Mouse (Mus musculus) lung, adult 2 months (tissue): ENCODE measurements around the gene Lrrc9. TPM values are rescaled to one million over a fixed set of nuclear protein-coding genes. Genes with fewer than 3 reads are reported as not detected.

ENCODE experiments used
- DNase-seq: peaks from one replicate; pipeline ENCODE4 v3.0.0; 2022
- H3K4me1 ChIP-seq: fragments of 200-500 bp; 2 replicates; pipeline ENCODE4 v1.6.1; 2011; ENCODE audit warnings: low read length; ENCODE audit not compliant: control insufficient read depth, insufficient read depth
- H3K4me3 ChIP-seq: fragments of 200-500 bp; replicated peaks from 2 replicates; pipeline ENCODE3; 2011; ENCODE audit warnings: low read depth, mild to moderate bottlenecking, control low read depth, low read length; ENCODE audit errors: extremely low read depth
- CTCF ChIP-seq: fragments of 200-500 bp; IDR thresholded peaks from 2 replicates; pipeline ENCODE4 v1.5.1; 2011; ENCODE audit warnings: mild to moderate bottlenecking, low read length, control low read depth; ENCODE audit not compliant: insufficient read depth
- POLR2A ChIP-seq: fragments of 200-500 bp; IDR thresholded peaks from 2 replicates; pipeline ENCODE4 v1.6.1; 2011; ENCODE audit warnings: low read depth, mild to moderate bottlenecking, control low read depth, low read length, borderline replicate concordance; ENCODE audit errors: extremely low read depth
- WGBS: fragments of 180-500 bp; shearing (Covaris S2); methylation state at CpG from one replicate; pipeline ENCODE4 v1.1.7; 2018; 5-methylcytosine and 5-hydroxymethylcytosine counted together
- polyA plus RNA-seq: library from polyadenylated mRNA; depleted of rRNA; stranded (reverse); fragments of >200 nt; gene quantifications from 2 replicates; pipeline ENCODE4 v1.2.3, GENCODE M21; 2012

The Lrrc9 gene
- polyA plus RNA-seq, 1 experiment = 0.22 TPM

DNA sequence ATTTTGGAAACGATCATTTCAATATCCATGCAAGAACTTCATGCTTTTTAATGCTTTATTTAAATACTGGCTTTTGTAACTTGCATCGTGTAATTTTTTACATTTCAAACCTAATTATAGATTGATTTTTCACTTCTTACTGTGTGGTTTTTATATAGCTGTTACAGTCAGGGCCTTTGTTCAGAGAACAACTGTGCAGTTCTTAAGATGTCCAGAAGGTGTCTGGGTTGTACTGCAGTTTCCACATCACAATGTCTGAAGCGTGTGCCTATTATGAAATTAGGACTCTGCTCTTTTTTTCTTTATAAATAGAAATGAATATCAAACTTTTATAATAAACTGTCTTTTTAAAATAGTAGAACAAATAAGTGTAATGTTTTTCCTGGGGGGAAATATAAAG lies 73.8 kb downstream of the Lrrc9 start:
- WGBS = 51% methylated on average over 3 of the region's 3 CpGs
- Histone ChIP-seq H3K4me3 (no peak overlapping the region), H3K4me1 (no peaks in the 10 kb centered on the region)
- DNase-seq = no peak
- TF ChIP-seq CTCF (no peak), POLR2A (no peak)

DNA sequence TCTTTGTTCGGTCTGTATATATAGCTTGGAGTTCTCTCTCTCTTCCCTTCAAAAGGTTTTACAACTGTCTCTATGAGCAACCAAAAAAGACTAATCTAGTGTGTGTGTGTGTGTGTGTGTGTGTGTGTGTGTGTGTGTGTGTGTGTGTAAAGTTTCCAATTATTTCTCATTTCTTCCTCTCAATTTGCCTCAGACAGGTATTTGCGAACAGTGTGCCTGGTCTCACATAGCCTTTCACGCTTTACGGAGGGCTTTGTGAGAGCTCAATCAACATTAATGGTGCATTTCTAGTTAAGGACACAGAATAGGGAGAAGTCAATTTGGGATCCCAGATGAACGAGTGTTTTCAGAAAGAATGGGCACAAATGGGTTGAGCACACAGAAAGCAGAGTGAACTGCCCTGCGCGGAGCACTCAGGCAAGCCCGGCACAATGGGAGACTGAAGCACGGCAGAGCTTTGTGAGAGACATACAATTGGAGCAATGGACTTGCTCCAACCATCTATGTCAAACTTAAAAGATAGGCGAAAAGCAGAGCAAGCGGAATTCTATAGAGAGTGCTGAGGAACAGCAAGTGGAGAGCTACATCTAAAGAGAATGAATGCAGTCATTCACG lies 76.6 kb downstream of the Lrrc9 start:
- 85% methylated on average over 12 of the region's 12 CpGs for WGBS
- DNase-seq = no peak
- H3K4me3 ChIP-seq = no peak overlapping the region
- no peaks in the 10 kb centered on the region for H3K4me1 ChIP-seq
- TF ChIP-seq POLR2A (no peak), CTCF (no peak)

DNA sequence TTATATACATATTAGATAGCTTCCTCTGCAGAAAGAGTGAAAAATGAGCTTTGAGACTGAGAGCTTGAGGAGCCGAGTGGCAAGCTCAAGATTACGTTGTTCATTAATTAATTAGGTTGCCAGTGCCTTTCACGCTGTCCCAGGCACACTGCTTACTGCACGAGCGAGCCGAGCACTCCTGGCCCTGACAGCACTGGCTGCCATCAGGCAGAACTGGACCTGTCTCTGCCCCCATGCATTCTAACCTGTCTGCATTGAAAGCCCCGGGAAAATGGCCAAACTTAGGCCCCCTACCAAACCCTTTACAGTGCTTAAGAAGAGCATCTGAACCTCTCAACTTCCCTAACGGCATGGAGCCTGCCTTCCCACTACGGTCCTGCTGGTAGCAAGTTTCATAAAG lies 77.7 kb downstream of the Lrrc9 start:
- DNase-seq = no peak
- no peaks in the 10 kb centered on the region for H3K4me1 ChIP-seq
- H3K4me3 ChIP-seq = no peak overlapping the region
- TF ChIP-seq POLR2A (no peak), CTCF (no peak)
- WGBS = 71% methylated on average over 9 of the region's 9 CpGs

DNA sequence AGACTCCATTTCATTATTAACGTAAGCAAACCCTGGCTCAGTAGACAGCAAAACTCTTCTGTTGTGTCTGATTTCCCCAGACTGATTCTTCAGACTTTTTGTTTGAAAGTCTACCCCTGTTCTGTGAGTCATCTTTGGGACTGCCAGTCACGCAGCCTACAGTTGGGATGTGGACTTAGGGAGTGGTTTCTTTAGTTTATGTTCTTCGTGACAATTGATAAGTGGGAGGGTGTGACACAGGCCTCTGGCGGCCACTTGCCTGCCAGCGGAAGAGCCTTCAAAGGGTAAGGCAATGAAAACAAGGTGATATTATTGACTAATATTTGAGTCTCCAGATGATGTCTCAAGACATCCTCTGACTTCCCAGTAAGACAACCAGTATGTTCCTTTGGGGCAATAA lies 78.2 kb downstream of the Lrrc9 start:
- 59% methylated on average over 5 of the region's 5 CpGs for WGBS
- H3K4me1 ChIP-seq = no peaks in the 10 kb centered on the region
- DNase-seq = no peak
- H3K4me3 ChIP-seq = no peak overlapping the region
- no peak for TF ChIP-seq CTCF
- no peak for TF ChIP-seq POLR2A

DNA sequence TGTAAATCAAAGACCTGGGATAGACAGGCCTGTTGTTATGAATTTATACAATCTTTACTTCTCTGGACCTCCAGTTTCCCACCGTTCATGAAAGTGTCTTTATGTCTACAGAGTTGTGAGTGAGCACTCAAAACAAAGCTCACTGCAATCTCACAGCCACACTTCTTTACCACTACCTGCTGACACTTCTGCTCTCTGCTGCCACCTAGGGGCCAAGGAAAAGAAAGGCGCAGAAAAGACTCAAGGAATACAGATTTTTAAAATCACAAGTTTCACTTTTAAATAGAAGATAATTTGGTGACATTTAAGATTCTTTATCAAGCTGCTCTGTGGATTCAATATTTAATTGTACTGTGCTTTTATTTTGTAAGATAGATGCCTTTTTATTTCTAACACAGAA lies 79.0 kb downstream of the Lrrc9 start:
- DNase-seq = peak; percentile 61
- TF ChIP-seq CTCF (peak; percentile 65), POLR2A (no peak)
- WGBS = 2% methylated on average over 2 of the region's 2 CpGs
- Histone ChIP-seq H3K4me1 (no peaks in the 10 kb centered on the region), H3K4me3 (no peak overlapping the region)

DNA sequence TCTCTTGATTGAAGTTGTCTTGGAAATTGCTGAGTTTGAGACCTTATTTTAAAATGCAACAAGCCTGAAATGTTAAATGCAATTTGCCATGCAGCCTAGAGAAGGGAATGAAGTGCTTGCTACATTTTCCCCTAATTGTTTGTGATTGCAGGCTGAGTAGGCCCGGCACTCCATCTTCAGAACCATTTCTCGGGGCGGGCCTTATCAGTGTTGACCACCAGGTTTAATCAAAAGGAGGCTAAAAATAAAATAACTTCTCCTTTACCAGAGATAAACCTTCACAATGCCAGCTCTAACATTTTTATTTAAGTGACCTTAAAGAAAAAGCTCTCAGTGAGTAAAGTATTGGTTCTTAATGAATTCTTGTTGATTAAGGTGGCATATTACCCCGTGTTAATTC lies 83.9 kb downstream of the Lrrc9 start:
- Histone ChIP-seq H3K4me3 (no peak overlapping the region), H3K4me1 (no peaks in the 10 kb centered on the region)
- no peak for DNase-seq
- no peak for TF ChIP-seq POLR2A
- WGBS = 53% methylated on average over 4 of the region's 4 CpGs

DNA sequence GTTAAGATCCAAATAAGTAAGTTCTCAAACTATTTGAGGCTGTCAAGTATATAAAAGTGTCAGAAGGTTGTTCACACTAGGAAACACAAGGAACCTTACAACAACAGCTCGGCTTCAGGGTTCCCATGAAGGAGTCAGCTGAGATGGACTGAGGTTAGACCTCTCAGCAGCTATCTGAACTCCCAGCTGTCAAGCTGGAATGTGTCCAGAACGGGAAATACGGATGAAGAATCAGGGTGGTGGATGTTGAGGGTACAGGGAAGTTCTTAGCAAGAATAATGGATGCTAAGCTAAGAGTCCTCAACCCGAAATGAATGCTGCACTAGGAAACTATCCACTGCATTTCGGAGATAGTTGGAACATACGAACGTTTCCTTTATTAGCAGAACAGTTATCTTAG lies 90.6 kb downstream of the Lrrc9 start:
- H3K4me1 ChIP-seq = 0 out of 2 replicates have a peak, but pooled peaks cover 2% of the 10 kb centered on the region
- no peak for TF ChIP-seq CTCF
- TF ChIP-seq POLR2A = no peak
- no peak overlapping the region for H3K4me3 ChIP-seq
- WGBS = 65% methylated on average over 7 of the region's 7 CpGs
- no peak for DNase-seq

DNA sequence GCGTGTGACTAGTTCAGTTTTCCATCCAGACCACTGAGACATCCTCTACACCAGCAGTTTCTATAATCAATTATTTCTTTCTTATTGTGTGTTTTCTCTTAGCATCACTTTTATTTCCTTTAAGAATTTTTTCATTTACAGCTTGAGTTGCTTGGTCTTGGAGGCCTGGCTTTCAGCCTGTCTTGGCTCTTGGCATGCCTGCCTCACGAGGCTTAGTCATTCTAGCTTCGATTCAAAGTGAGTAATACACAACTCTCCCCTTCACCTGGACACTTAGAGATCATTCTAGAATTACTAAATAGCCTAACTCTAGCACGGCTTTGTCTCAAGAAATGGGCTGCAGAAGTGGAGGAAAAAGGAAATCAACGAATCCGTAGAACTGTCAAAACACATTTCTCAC lies 92.3 kb downstream of the Lrrc9 start:
- TF ChIP-seq POLR2A (no peak), CTCF (no peak)
- Histone ChIP-seq H3K4me1 (0 out of 2 replicates have a peak, but pooled peaks cover 2% of the 10 kb centered on the region), H3K4me3 (no peak overlapping the region)
- DNase-seq = no peak
- WGBS = 70% methylated on average over 6 of the region's 6 CpGs

DNA sequence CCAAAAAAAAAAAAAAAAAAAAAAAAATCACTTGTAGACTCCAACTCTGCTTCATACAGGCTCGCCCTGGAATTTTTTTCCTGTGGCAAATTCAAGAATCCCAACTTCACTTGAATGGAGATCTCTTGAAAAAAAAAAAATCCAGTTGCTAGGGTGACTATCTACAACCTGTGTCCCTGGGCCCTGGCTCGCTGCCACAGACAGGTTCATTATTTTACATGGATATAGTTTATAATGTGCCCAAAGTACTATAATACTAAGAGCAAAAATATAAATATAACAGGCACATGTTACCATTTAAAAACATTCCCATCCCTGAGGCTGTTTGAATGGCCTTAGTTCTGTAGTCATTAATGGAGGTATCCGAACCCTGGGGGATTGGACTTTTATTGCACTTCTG lies 93.9 kb downstream of the Lrrc9 start:
- H3K4me1 ChIP-seq = 0 out of 2 replicates have a peak, but pooled peaks cover 2% of the 10 kb centered on the region
- TF ChIP-seq POLR2A (no peak), CTCF (no peak)
- H3K4me3 ChIP-seq = peak overlapping the region; percentile 25
- DNase-seq = no peak
- WGBS = 46% methylated on average over 3 of the region's 3 CpGs

DNA sequence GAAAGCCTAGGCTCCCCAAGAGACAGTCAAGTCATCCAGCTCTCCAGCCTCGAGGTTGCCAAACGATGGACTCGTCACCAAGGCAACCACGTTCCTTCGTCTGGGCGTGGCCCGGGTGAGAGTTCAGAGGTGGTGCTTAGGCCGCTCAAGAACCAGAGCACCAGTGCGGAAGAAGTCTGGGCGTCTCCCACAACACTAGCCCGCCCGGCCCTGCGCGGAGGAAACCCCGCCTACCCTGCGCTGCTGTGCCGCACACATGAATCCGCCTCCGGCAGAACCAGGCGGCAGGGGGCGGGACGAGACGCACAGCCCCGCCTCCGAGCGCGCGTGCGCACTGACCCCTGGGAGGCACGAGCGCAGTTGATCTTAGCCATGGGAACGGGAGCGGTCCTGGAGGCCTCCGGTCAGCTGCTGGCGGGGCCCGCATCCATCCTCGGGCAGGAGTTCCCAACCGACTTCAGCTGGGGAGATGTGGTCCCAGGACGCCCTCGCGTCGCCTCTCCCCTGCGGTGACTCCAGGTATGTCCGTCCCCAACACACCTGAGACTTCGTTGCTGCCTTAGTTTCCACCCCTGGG lies 94.4 kb downstream of the Lrrc9 start, which contains the start of gene Pcnx4:
Pcnx4 (plus strand) TSS at position 363 of the 577 bp plus-strand sequence.
- peak; percentile 95 for DNase-seq
- Histone ChIP-seq H3K4me1 (0 out of 2 replicates have a peak, but pooled peaks cover 2% of the 10 kb centered on the region), H3K4me3 (peak within 1 kb of the TSS; percentile 95)
- under 1% methylated on average over 45 of the region's 45 CpGs for WGBS
- TF ChIP-seq CTCF (no peak), POLR2A (peak; percentile 75; the same call in 1 of the 2 replicates)

DNA sequence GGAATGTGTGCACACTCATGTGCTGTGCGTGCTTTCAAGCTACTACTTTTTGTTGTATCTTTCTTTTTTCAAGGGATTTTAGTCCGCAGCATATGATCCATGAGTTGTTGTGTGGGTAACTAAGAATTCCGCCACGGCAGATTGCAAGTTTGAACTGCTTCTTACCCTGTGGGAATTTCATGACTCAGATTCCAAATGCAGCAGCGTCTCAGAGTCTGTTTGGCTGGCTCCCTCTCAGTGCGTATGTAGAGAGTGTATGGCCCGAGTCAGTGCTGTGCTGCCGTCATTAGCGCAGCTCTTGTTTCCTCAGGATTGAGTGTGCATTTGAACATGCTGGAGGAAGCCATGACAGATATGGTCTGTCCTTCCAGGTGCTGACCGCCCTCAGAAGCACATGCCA lies 96.9 kb downstream of the Lrrc9 start:
- 89% methylated on average over 10 of the region's 10 CpGs for WGBS
- Histone ChIP-seq H3K4me3 (no peak overlapping the region), H3K4me1 (0 out of 2 replicates have a peak, but pooled peaks cover 2% of the 10 kb centered on the region)
- TF ChIP-seq POLR2A = no peak
- TF ChIP-seq CTCF = no peak
- no peak for DNase-seq
